Mouse (Mus musculus): ENCODE measurements at regions not wholly inside any gene's neighbourhood (a gene's known extent, or its start where the extent isn't known, plus 50 kb on each side); places are given as distances from the start of the nearest gene placed in this dataset.

DNA sequence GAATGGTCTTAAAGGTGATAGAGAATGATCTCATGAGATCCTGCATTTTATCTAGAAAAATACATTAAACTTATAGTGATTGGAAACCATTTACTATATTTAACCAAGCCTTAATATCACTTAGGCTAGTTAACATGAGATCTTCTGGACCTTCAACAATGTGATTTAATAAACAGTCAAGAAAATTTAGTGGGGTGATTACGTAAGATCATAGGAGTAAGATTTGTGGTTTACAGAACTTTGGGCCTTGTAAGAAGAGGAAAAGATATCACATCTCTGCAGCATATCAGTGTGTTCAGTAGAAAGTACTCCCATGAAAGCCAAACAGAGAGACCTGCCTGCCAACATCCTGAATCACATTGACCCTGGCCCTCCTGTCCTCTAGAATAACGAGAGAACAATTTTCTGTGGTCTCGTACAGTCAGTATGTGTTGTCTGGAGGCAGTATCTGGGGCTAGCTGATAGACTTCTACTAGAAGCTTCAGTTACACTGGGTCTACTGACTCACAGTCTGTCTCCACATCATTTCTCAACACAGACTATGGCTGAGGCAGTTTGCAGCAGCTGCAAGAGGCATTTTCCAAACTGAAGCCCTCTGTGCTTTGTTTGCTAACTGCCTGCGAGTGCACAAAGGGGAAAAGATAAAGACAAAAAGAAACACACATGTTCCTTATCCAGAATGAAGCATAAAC lies 619.7 kb upstream of the Kif18a start:
- TF ChIP-seq POLR2A (IDR thresholded peaks at IDR 0.05; ENCODE audit: borderline replicate concordance, insufficient read depth, low read length): no peak
- no peak for TF ChIP-seq CTCF (IDR thresholded peaks at IDR 0.05; ENCODE audit: borderline replicate concordance, insufficient read depth, low read depth, low read length)

All from cerebellum, adult 2 months (tissue).